Mouse (Mus musculus) liver, embryonic 15.5 days (tissue): ENCODE results near the gene Pacrg. TPM values are rescaled to one million over a fixed set of nuclear protein-coding genes. Genes with fewer than 3 reads are reported as not detected.

ENCODE experiments used
- ATAC-seq: fragments of 200-750 bp; cut with Nextera tagmentation; 2 replicates; pipeline ENCODE4 v1.8.0; 2017; ENCODE audit warnings: moderate number of reproducible peaks, mild to moderate bottlenecking, moderate library complexity; ENCODE audit not compliant: insufficient read depth
- H3K27ac ChIP-seq: fragments of 300-500 bp; sonication (generic); replicated peaks from 2 replicates; pipeline ENCODE4 v1.5.1; 2015; ENCODE audit warnings: mild to moderate bottlenecking, inconsistent platforms
- H3K27me3 ChIP-seq: fragments of 300-500 bp; sonication (generic); 2 replicates; pipeline ENCODE4 v1.6.1; 2015; ENCODE audit warnings: mild to moderate bottlenecking, inconsistent platforms
- H3K36me3 ChIP-seq: fragments of 300-500 bp; sonication (generic); replicated peaks from 2 replicates; pipeline ENCODE4 v1.6.1; 2015; ENCODE audit warnings: moderate library complexity, mild to moderate bottlenecking, inconsistent platforms
- H3K4me1 ChIP-seq: fragments of 300-500 bp; sonication (generic); replicated peaks from 2 replicates; pipeline ENCODE4 v1.6.1; 2015; ENCODE audit warnings: inconsistent platforms
- H3K4me2 ChIP-seq: fragments of 300-500 bp; sonication (generic); 2 replicates; pipeline ENCODE4 v1.6.1; 2015; ENCODE audit warnings: moderate library complexity, mild to moderate bottlenecking, inconsistent platforms
- H3K4me3 ChIP-seq: fragments of 300-500 bp; sonication (generic); replicated peaks from 2 replicates; pipeline ENCODE4 v1.5.1; 2015; ENCODE audit warnings: mild to moderate bottlenecking, inconsistent platforms
- H3K9ac ChIP-seq: fragments of 300-500 bp; sonication (generic); 2 replicates; pipeline ENCODE4 v1.6.1; 2015; ENCODE audit warnings: moderate library complexity, mild to moderate bottlenecking, inconsistent platforms
- H3K9me3 ChIP-seq: fragments of 300-500 bp; sonication (generic); replicated peaks from 2 replicates; pipeline ENCODE4 v1.6.1; 2016; ENCODE audit warnings: inconsistent platforms
- WGBS: fragments of 180-500 bp; shearing (Covaris S2); methylation state at CpG from one replicate; pipeline ENCODE4 v1.1.7; 2015; ENCODE audit warnings: mixed read lengths; ENCODE audit not compliant: insufficient replicate concordance; 5-methylcytosine and 5-hydroxymethylcytosine counted together
- polyA plus RNA-seq: library from polyadenylated mRNA; unstranded; fragments of >200 nt; fragmentation: Nextera tagmentation; extraction: Ambion mirVana; gene quantifications from 2 replicates; pipeline ENCODE4 v1.2.1, GENCODE M21; 2015

Pacrg gene
- polyA plus RNA-seq, 1 experiment from 2014 or later = not detected

- no peak overlapping the region for H3K9ac ChIP-seq
- no peaks in the 10 kb centered on the region for H3K27me3 ChIP-seq
- H3K4me3 ChIP-seq = no peak overlapping the region
- H3K4me1 ChIP-seq = no peaks in the 10 kb centered on the region
- no peak for ATAC-seq
- no peak overlapping the region for H3K4me2 ChIP-seq
- 51% methylated on average over 4 of the region's 4 CpGs for WGBS
- H3K9me3 ChIP-seq = no peaks in the 10 kb centered on the region
- H3K27ac ChIP-seq = no peak overlapping the region
- no peaks in the 10 kb centered on the region for H3K36me3 ChIP-seq
Observed at GRCm38 (mm10) chr17:10661294-10661693, 178.8 kb downstream of the Pacrg start.

GRCm38 (mm10) chr17:10643604-10644003 lies 196.5 kb downstream of the Pacrg start:
- no peak overlapping the region for H3K9ac ChIP-seq
- no peak overlapping the region for H3K4me3 ChIP-seq
- no peak overlapping the region for H3K27ac ChIP-seq
- H3K27me3 ChIP-seq = no peaks in the 10 kb centered on the region
- H3K36me3 ChIP-seq = no peaks in the 10 kb centered on the region
- no peak overlapping the region for H3K4me2 ChIP-seq
- 65% methylated on average over 7 of the region's 7 CpGs for WGBS
- ATAC-seq = no peak
- H3K9me3 ChIP-seq = no peaks in the 10 kb centered on the region
- H3K4me1 ChIP-seq = no peaks in the 10 kb centered on the region

- H3K4me2 ChIP-seq = no peak overlapping the region
- H3K9ac ChIP-seq = no peak overlapping the region
- H3K4me1 ChIP-seq = no peaks in the 10 kb centered on the region
- H3K4me3 ChIP-seq = no peak overlapping the region
- no peaks in the 10 kb centered on the region for H3K36me3 ChIP-seq
- H3K27me3 ChIP-seq = no peaks in the 10 kb centered on the region
- H3K9me3 ChIP-seq = no peaks in the 10 kb centered on the region
- no peak overlapping the region for H3K27ac ChIP-seq
- WGBS = 41% methylated on average over 1 of the region's 1 CpGs
- no peak for ATAC-seq
Observed at GRCm38 (mm10) chr17:10639816-10640215, 200.3 kb downstream of the Pacrg start.

- H3K27ac ChIP-seq = no peak overlapping the region
- no peaks in the 10 kb centered on the region for H3K36me3 ChIP-seq
- no peak overlapping the region for H3K4me2 ChIP-seq
- no peak overlapping the region for H3K4me3 ChIP-seq
- no peaks in the 10 kb centered on the region for H3K4me1 ChIP-seq
- ATAC-seq = no peak
- H3K9ac ChIP-seq = no peak overlapping the region
- no peaks in the 10 kb centered on the region for H3K9me3 ChIP-seq
- H3K27me3 ChIP-seq = no peaks in the 10 kb centered on the region
- 57% methylated on average over 8 of the region's 8 CpGs for WGBS
Observed at GRCm38 (mm10) chr17:10635955-10636470, 204.1 kb downstream of the Pacrg start.

GRCm38 (mm10) chr17:10635470-10635869 lies 204.6 kb downstream of the Pacrg start:
- H3K27me3 ChIP-seq = no peaks in the 10 kb centered on the region
- H3K4me3 ChIP-seq = no peak overlapping the region
- ATAC-seq = no peak
- H3K27ac ChIP-seq = no peak overlapping the region
- no peak overlapping the region for H3K9ac ChIP-seq
- WGBS = 73% methylated on average over 11 of the region's 11 CpGs
- H3K9me3 ChIP-seq = no peaks in the 10 kb centered on the region
- no peaks in the 10 kb centered on the region for H3K36me3 ChIP-seq
- no peak overlapping the region for H3K4me2 ChIP-seq
- no peaks in the 10 kb centered on the region for H3K4me1 ChIP-seq

- ATAC-seq = no peak
- no peak overlapping the region for H3K4me3 ChIP-seq
- H3K4me1 ChIP-seq = no peaks in the 10 kb centered on the region
- 71% methylated on average over 6 of the region's 6 CpGs for WGBS
- no peak overlapping the region for H3K27ac ChIP-seq
- H3K27me3 ChIP-seq = no peaks in the 10 kb centered on the region
- no peaks in the 10 kb centered on the region for H3K9me3 ChIP-seq
- no peaks in the 10 kb centered on the region for H3K36me3 ChIP-seq
- H3K4me2 ChIP-seq = no peak overlapping the region
- H3K9ac ChIP-seq = no peak overlapping the region
Observed at GRCm38 (mm10) chr17:10635046-10635445, 205.1 kb downstream of the Pacrg start.

GRCm38 (mm10) chr17:10633769-10634168 lies 206.3 kb downstream of the Pacrg start:
- no peaks in the 10 kb centered on the region for H3K27me3 ChIP-seq
- no peaks in the 10 kb centered on the region for H3K36me3 ChIP-seq
- no peak overlapping the region for H3K27ac ChIP-seq
- WGBS = 68% methylated on average over 7 of the region's 7 CpGs
- H3K4me2 ChIP-seq = no peak overlapping the region
- H3K4me1 ChIP-seq = no peaks in the 10 kb centered on the region
- no peak overlapping the region for H3K9ac ChIP-seq
- no peaks in the 10 kb centered on the region for H3K9me3 ChIP-seq
- no peak for ATAC-seq
- no peak overlapping the region for H3K4me3 ChIP-seq

- H3K36me3 ChIP-seq = no peaks in the 10 kb centered on the region
- no peak overlapping the region for H3K27ac ChIP-seq
- no peaks in the 10 kb centered on the region for H3K27me3 ChIP-seq
- 56% methylated on average over 4 of the region's 4 CpGs for WGBS
- no peak overlapping the region for H3K9ac ChIP-seq
- no peaks in the 10 kb centered on the region; the same call in 1 of the 2 replicates for H3K4me1 ChIP-seq
- ATAC-seq = no peak
- H3K9me3 ChIP-seq = no peaks in the 10 kb centered on the region
- H3K4me3 ChIP-seq = no peak overlapping the region
- no peak overlapping the region for H3K4me2 ChIP-seq
Observed at GRCm38 (mm10) chr17:10628240-10628639, 211.9 kb downstream of the Pacrg start.

- H3K4me1 ChIP-seq = no peaks in the 10 kb centered on the region; the same call in 1 of the 2 replicates
- no peak overlapping the region for H3K9ac ChIP-seq
- no peak overlapping the region for H3K4me2 ChIP-seq
- no peak overlapping the region for H3K27ac ChIP-seq
- WGBS = 54% methylated on average over 2 of the region's 2 CpGs
- no peaks in the 10 kb centered on the region for H3K36me3 ChIP-seq
- H3K27me3 ChIP-seq = no peaks in the 10 kb centered on the region
- H3K4me3 ChIP-seq = no peak overlapping the region
- no peak for ATAC-seq
- no peaks in the 10 kb centered on the region for H3K9me3 ChIP-seq
Observed at GRCm38 (mm10) chr17:10627476-10627875, 212.6 kb downstream of the Pacrg start.

- Histone ChIP-seq H3K9ac (no peak overlapping the region), H3K36me3 (no peaks in the 10 kb centered on the region), H3K9me3 (no peaks in the 10 kb centered on the region), H3K27ac (no peak overlapping the region), H3K4me3 (no peak overlapping the region), H3K27me3 (no peaks in the 10 kb centered on the region), H3K4me1 (no peaks in the 10 kb centered on the region; the same call in 1 of the 2 replicates), H3K4me2 (no peak overlapping the region)
- 66% methylated on average over 13 of the region's 13 CpGs for WGBS
- ATAC-seq = peak; percentile 61
Observed at GRCm38 (mm10) chr17:10626299-10627095, 213.6 kb downstream of the Pacrg start.

GRCm38 (mm10) chr17:10624699-10625424 lies 215.2 kb downstream of the Pacrg start:
- H3K36me3 ChIP-seq = no peaks in the 10 kb centered on the region
- no peak overlapping the region for H3K4me3 ChIP-seq
- 69% methylated on average over 6 of the region's 6 CpGs for WGBS
- H3K9me3 ChIP-seq = no peaks in the 10 kb centered on the region
- no peaks in the 10 kb centered on the region; the same call in 1 of the 2 replicates for H3K4me1 ChIP-seq
- H3K27ac ChIP-seq = no peak overlapping the region
- no peak overlapping the region for H3K4me2 ChIP-seq
- H3K27me3 ChIP-seq = no peaks in the 10 kb centered on the region
- no peak overlapping the region for H3K9ac ChIP-seq
- no peak for ATAC-seq
